Mouse (Mus musculus): ENCODE results near the gene Gm5741.

Gm5741 gene

GRCm38 (mm10) chr8:85027516-85027855 is 40.3 kb downstream of the Gm5741 start:
- no peak for DNase-seq

- DNase-seq: peak; percentile 98
These were observed 40.9 kb downstream of the Gm5741 start, which contains the start of gene Trir for GRCm38 (mm10) chr8:85026670-85027515. TSS of gene Trir (plus strand) at chr8:85026823.

- peak; percentile 85 for DNase-seq
These were observed 42.5 kb downstream of the Gm5741 start, which contains the start of gene Asna1 for GRCm38 (mm10) chr8:85025098-85025932. TSS of gene Asna1 (minus strand) at chr8:85025281.

GRCm38 (mm10) chr8:85023846-85024245 is 43.9 kb downstream of the Gm5741 start:
- DNase-seq: no peak

- DNase-seq: no peak
These were observed 46.2 kb downstream of the Gm5741 start for GRCm38 (mm10) chr8:85021514-85022055.
